Mouse (Mus musculus) mature B cell (primary cell): Measurements from ENCODE around the gene Olfr215.
"Not testable (repeated sequence)": the region's sequence is repeated elsewhere in the genome, so short reads cannot be mapped to it uniquely, and the experiment has no call there.

Experiments
- in situ Hi-C: fragments of 300-500 bp; cut with MboI; formaldehyde crosslinking; loops from 2 replicates; pipeline ENCODE4 v1.14.3; 2019

The Olfr215 gene

GRCm38 (mm10) chr6:116584095-116584494, at the start of gene Olfr215:
Gene Olfr215 (minus strand): TSS chr6:116584195.
- in situ Hi-C loops: no loop called here

GRCm38 (mm10) chr6:116632129-116632528, 48.1 kb upstream of the Olfr215 start:
- in situ Hi-C loops: no loop called here

GRCm38 (mm10) chr6:116629766-116630165, 45.8 kb upstream of the Olfr215 start:
- in situ Hi-C loops: no loop called here

GRCm38 (mm10) chr6:116628539-116629171, 44.7 kb upstream of the Olfr215 start, which contains the start of gene Zfp422:
Gene Zfp422 (minus strand): TSS chr6:116628999.
- in situ Hi-C loops: no loop called here

- in situ Hi-C loops: no loop called here
Measured at GRCm38 (mm10) chr6:116628095-116628494, 44.1 kb upstream of the Olfr215 start.

- in situ Hi-C loops: not testable (repeated sequence)
Measured at GRCm38 (mm10) chr6:116626417-116626816, 42.4 kb upstream of the Olfr215 start.

GRCm38 (mm10) chr6:116621318-116622023, 37.5 kb upstream of the Olfr215 start:
- in situ Hi-C loops: no loop called here

- in situ Hi-C loops: no loop called here
Measured at GRCm38 (mm10) chr6:116618073-116618472, 34.1 kb upstream of the Olfr215 start.

GRCm38 (mm10) chr6:116615719-116616118, 31.7 kb upstream of the Olfr215 start:
- in situ Hi-C loops: no loop called here

GRCm38 (mm10) chr6:116607230-116607629, 23.2 kb upstream of the Olfr215 start:
- in situ Hi-C loops: no loop called here

- in situ Hi-C loops: not testable (repeated sequence)
Measured at GRCm38 (mm10) chr6:116600969-116601368, 17.0 kb upstream of the Olfr215 start.

GRCm38 (mm10) chr6:116569834-116570233, 14.2 kb downstream of the Olfr215 start:
- in situ Hi-C loops: no loop called here

GRCm38 (mm10) chr6:116554952-116555351, 29.0 kb downstream of the Olfr215 start:
- in situ Hi-C loops: no loop called here

GRCm38 (mm10) chr6:116553935-116554334, 30.1 kb downstream of the Olfr215 start, which contains the start of gene Olfr214:
Gene Olfr214 (plus strand): TSS chr6:116554235.
- in situ Hi-C loops: no loop called here

GRCm38 (mm10) chr6:116550841-116551240, 33.2 kb downstream of the Olfr215 start, which contains the start of gene Gm5580:
Gene Gm5580 (plus strand): TSS chr6:116551141.
- in situ Hi-C loops: not testable (repeated sequence)

GRCm38 (mm10) chr6:116542500-116542899, 41.5 kb downstream of the Olfr215 start:
- in situ Hi-C loops: no loop called here

GRCm38 (mm10) chr6:116538156-116538555, 45.8 kb downstream of the Olfr215 start, which contains the start of gene Olfr213:
Gene Olfr213 (plus strand): TSS chr6:116538456.
- in situ Hi-C loops: no loop called here
